Mouse (Mus musculus) gastrocnemius, postnatal 36 days (tissue): ENCODE results near the gene Olfr1356. TPM values are rescaled to one million over a fixed set of nuclear protein-coding genes. Genes with fewer than 3 reads are reported as not detected.
"Not testable (repeated sequence)": the region's sequence is repeated elsewhere in the genome, so short reads cannot be mapped to it uniquely, and the experiment has no call there.

Experiments
- DNase-seq, 2 experiments: peaks; one replicate each; pipeline ENCODE4 v3.0.0; 2022
- intact Hi-C: fragments of 180-260 bp; cut with DNase I; formaldehyde crosslinking; loops from one replicate; pipeline ENCODE4 v1.15.1; 2025
- long read RNA-seq, 2 experiments: library from polyadenylated mRNA; stranded (forward); transcript quantifications; one replicate each; pipeline ENCODE4 v2.0.0; 2021
- total RNA-seq, 2 experiments: library from RNA; stranded (reverse); gene quantifications; 2 replicates each; pipeline ENCODE4 v1.2.3; 2021

The Olfr1356 gene
- not detected for total RNA-seq
- long read RNA-seq, experiment 1, result 0 reads
- long read RNA-seq, experiment 2, result 0 reads

DNA sequence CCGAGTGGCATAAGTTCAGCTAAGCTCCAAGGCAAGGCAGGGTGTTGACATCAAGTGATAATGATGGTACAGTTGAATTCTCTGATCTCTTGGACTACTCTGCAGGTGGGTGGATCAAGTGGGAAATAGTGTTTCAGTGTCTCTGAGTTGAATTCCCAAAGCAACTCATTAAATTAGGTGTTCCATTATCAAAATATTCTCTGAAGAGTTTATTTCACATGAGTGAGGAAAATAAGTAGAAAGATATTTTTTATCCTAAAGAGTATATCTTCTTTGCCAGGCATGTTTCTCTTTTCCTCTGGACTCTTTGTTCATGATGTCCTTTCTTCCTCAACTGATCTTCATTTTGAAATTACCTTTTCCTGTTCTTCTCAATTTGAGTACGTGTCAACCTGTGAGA, at the start of gene Olfr1356:
Gene Olfr1356, minus strand, starts transcription at position 101 of the 400 bp plus-strand sequence.
- DNase-seq, result no peak
- intact Hi-C loops, result no loop called here

DNA sequence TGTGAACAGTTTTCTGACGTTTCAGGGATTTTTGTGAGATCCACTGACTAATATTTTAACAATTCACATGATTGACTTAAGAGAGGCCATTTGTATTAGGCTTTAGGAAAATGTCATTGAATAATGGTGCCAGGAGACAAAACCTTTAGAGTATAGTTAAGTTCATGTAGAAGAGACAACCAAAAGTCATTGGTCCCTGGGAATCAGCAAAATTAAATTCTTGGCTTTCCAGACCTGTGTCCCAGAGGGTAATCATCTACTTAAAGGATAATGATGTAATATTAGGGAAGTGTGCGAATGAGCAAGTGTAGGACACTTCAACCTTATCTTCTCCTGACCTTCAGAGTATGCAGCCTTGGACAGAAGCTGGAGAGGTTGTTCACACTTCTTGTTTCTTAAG, 23.3 kb upstream of the Olfr1356 start, which contains the start of gene Olfr1355:
Gene Olfr1355, plus strand, starts transcription at position 301 of the 400 bp plus-strand sequence.
- no peak for DNase-seq
- intact Hi-C loops, result no loop called here

DNA sequence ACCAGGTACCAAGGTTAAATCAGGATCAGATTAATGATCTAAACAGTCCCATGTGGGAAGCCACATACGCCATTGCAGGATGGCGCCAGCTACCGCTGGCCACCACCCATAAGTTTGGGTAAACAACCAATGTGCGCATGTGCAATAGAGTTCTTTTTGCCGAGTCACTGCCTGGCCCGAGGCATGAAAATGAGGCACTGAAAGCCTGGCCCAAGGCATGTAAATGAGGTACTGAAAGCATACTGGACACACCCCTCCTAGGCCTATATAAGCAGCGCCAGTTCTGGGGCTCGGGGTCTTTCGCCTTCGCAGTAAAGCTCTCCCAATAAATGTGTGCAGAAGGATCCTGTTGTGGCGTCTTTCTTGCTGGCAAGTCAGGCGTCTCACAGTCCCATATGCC, 11.5 kb downstream of the Olfr1356 start:
- DNase-seq, intact Hi-C loops: not testable (repeated sequence)

DNA sequence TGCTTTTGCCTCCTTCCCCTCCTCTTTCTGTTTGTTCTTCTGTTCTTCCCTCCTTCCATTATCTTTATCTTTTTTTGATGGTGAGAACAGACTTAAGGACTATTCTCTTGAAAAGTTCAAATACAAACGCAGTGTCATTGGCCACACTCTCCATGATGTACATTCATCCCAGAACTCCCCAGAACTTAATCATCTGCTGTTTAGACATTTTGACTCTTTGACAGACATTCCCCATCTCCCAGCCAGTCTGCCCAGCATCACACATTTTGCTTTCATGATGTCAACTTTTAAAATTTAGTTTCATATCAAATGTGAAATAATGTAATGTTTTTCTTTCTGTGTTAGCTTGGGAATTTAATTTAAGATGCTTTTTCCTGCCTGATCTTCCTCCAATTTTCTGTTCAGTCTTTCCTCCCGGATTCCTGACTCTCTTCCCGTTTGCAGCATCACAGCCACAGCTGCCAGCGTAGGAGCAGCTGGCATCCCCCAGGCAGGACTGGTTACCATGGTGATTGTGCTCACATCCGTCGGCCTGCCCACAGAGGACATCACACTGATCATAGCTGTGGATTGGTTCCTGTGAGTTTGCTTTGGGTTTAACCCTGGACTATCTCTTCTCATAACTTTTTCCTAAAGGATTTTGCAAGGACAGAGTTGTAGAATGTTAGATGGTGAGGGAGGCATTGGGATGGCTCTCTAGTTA, 39.5 kb downstream of the Olfr1356 start:
- intact Hi-C loops, result no loop called here
- DNase-seq, result no peak

DNA sequence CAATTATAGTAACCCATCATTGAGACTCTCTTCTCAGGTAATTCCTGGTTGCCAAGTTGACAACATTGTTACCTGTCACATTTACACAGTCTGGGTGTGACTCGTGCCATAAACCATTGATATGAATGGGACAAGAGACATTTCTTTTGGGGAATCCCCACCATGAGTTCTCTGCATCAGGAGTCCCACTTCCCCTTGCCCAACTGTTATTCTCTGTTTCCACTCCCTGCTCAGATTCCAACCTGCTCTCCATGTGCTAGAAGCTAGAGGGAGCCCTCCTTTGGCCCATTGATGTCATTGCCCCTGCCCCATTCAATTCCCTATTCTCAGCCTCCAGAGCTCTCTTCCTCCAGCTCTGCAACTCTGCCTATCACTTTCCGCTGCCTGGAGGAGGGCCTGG, 50.5 kb downstream of the Olfr1356 start:
- DNase-seq, result no peak
- intact Hi-C loops, result no loop called here

Other genes with a start within 250 kb of the Olfr1356 start
- gene Olfr1357, start 234.1 kb downstream of the Olfr1356 start, total RNA-seq, result not detected
- not detected for gene Casp14, start 133.9 kb downstream of the Olfr1356 start, total RNA-seq
- gene Ccdc105, start 99.1 kb downstream of the Olfr1356 start, total RNA-seq, result not detected
- not detected for gene Slc1a6, start 71.7 kb downstream of the Olfr1356 start, total RNA-seq
- gene Olfr1355, start 23.4 kb upstream of the Olfr1356 start, total RNA-seq, result not detected
- not detected for gene Olfr1354, start 61.0 kb upstream of the Olfr1356 start, total RNA-seq
- not detected for gene Olfr8, start 98.5 kb upstream of the Olfr1356 start, total RNA-seq
- gene Olfr1353, start 111.1 kb upstream of the Olfr1356 start, total RNA-seq, result not detected
- gene Olfr1352, start 128.9 kb upstream of the Olfr1356 start, total RNA-seq, result not detected
- gene Olfr1351, start 160.3 kb upstream of the Olfr1356 start, total RNA-seq, result not detected
- not detected for gene Olfr57, start 176.6 kb upstream of the Olfr1356 start, total RNA-seq
- 10 to 100 TPM in 1 of 2 experiments, 1 to 10 TPM in 1; 6.9 to 10.2 TPM for gene 2610008E11Rik, start 245.4 kb upstream of the Olfr1356 start, total RNA-seq